Mouse (Mus musculus) lung, embryonic 16.5 days (tissue): ENCODE results near the gene Wdr20. TPM values are rescaled to one million over a fixed set of nuclear protein-coding genes. Genes with fewer than 3 reads are reported as not detected.
"Not testable (repeated sequence)": the region's sequence is repeated elsewhere in the genome, so short reads cannot be mapped to it uniquely, and the experiment has no call there.

ENCODE experiments used
- ATAC-seq: fragments of 200-750 bp; cut with Nextera tagmentation; 2 replicates; pipeline ENCODE4 v1.8.0; 2017; ENCODE audit warnings: low read depth, mild to moderate bottlenecking, moderate library complexity
- H3K27ac ChIP-seq: fragments of 300-500 bp; sonication (generic); 2 replicates; pipeline ENCODE4 v1.5.1; 2014; ENCODE audit warnings: mild to moderate bottlenecking, control low read depth, low read length
- H3K27me3 ChIP-seq: fragments of 300-500 bp; sonication (generic); 2 replicates; pipeline ENCODE4 v1.6.1; 2014; ENCODE audit warnings: low read depth, low read length, mixed read lengths; ENCODE audit not compliant: control insufficient read depth, insufficient read depth
- H3K36me3 ChIP-seq: fragments of 300-500 bp; sonication (generic); 2 replicates; pipeline ENCODE4 v1.6.1; 2014; ENCODE audit warnings: low read length; ENCODE audit not compliant: control insufficient read depth, insufficient read depth
- H3K4me1 ChIP-seq: fragments of 300-500 bp; sonication (generic); replicated peaks from 2 replicates; pipeline ENCODE4 v1.6.1; 2014; ENCODE audit warnings: low read length, mixed read lengths; ENCODE audit not compliant: control insufficient read depth, insufficient read depth
- H3K4me2 ChIP-seq: fragments of 300-500 bp; sonication (generic); 2 replicates; pipeline ENCODE4 v1.6.1; 2014; ENCODE audit warnings: low read depth, low read length, control low read depth
- H3K4me3 ChIP-seq: fragments of 300-500 bp; sonication (generic); 2 replicates; pipeline ENCODE4 v1.5.1; 2014; ENCODE audit warnings: mild to moderate bottlenecking, low read length, control low read depth
- H3K9ac ChIP-seq: fragments of 300-500 bp; sonication (generic); 2 replicates; pipeline ENCODE4 v1.6.1; 2014; ENCODE audit warnings: low read length, control low read depth
- H3K9me3 ChIP-seq: fragments of 300-500 bp; sonication (generic); 2 replicates; pipeline ENCODE4 v1.6.1; 2016; ENCODE audit warnings: low read length; ENCODE audit not compliant: control insufficient read depth
- WGBS: fragments of 180-500 bp; shearing (Covaris S2); extraction: QIAGEN DNeasy Blood & Tissue Kit; methylation state at CpG from one replicate; pipeline ENCODE4 v1.1.7; 2014; 5-methylcytosine and 5-hydroxymethylcytosine counted together
- polyA plus RNA-seq: library from polyadenylated mRNA; unstranded; fragments of >200 nt; fragmentation: Nextera tagmentation; extraction: Ambion mirVana; gene quantifications from 2 replicates; pipeline ENCODE4 v1.2.1, GENCODE M21; 2015

The Wdr20 gene
- polyA plus RNA-seq, 1 experiment from 2014 or later, result 25.3 TPM

- no peak for ATAC-seq
- Histone ChIP-seq H3K9me3 (no peaks in the 10 kb centered on the region), H3K27me3 (no peaks in the 10 kb centered on the region), H3K4me1 (peaks cover 12% of the 10 kb centered on the region), H3K36me3 (peaks cover 8% of the 10 kb centered on the region), H3K4me3 (no peak overlapping the region), H3K27ac (no peak overlapping the region), H3K9ac (no peak overlapping the region), H3K4me2 (no peak overlapping the region)
- WGBS, result 93% methylated on average over 1 of the region's 1 CpGs
Measured at GRCm38 (mm10) chr12:110698080-110698479, 39.7 kb upstream of the Wdr20 start.

GRCm38 (mm10) chr12:110698523-110699170 is 39.1 kb upstream of the Wdr20 start:
- no peak overlapping the region for H3K4me3 ChIP-seq
- no peak for ATAC-seq
- H3K9ac ChIP-seq, result peak overlapping the region; percentile 38; the same call in 1 of the 2 replicates
- no peaks in the 10 kb centered on the region for H3K27me3 ChIP-seq
- peaks cover 12% of the 10 kb centered on the region for H3K4me1 ChIP-seq
- peaks cover 6% of the 10 kb centered on the region for H3K36me3 ChIP-seq
- no peak overlapping the region for H3K27ac ChIP-seq
- H3K4me2 ChIP-seq, result no peak overlapping the region
- no peaks in the 10 kb centered on the region for H3K9me3 ChIP-seq
- WGBS, result 38% methylated on average over 15 of the region's 15 CpGs

- H3K27ac ChIP-seq, result no peak overlapping the region
- H3K27me3 ChIP-seq, result no peaks in the 10 kb centered on the region
- H3K4me3 ChIP-seq, result no peak overlapping the region
- WGBS, result 50% methylated on average over 2 of the region's 2 CpGs
- no peak for ATAC-seq
- peaks cover 12% of the 10 kb centered on the region for H3K4me1 ChIP-seq
- peaks cover 6% of the 10 kb centered on the region for H3K36me3 ChIP-seq
- H3K9ac ChIP-seq, result no peak overlapping the region
- no peak overlapping the region for H3K4me2 ChIP-seq
- no peaks in the 10 kb centered on the region for H3K9me3 ChIP-seq
Measured at GRCm38 (mm10) chr12:110699171-110699547, 38.6 kb upstream of the Wdr20 start.

DNA sequence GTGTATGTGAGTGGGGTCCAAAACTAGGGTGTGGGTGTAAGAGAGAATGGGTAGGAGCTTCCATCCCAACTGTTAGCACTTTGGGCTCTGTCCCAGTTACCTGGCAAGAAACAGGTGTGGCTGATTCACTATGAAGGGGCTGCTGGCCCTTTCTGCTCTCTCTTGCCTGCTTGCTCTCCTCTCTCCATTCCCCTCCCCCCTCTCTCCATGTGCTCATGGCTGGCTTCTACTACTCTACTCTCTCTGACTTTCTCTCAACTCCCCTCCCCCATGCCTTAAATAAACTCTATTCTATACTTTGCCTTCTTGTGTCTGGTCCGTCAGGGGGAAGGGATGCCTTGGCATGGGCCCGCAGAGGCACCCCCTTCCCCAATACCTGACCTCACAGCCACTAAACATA is 37.0 kb upstream of the Wdr20 start:
- WGBS, result 38% methylated on average over 2 of the region's 2 CpGs
- H3K9me3 ChIP-seq, result no peaks in the 10 kb centered on the region
- no peak overlapping the region for H3K4me3 ChIP-seq
- no peak for ATAC-seq
- H3K4me2 ChIP-seq, result no peak overlapping the region
- no peak overlapping the region for H3K27ac ChIP-seq
- no peaks in the 10 kb centered on the region for H3K27me3 ChIP-seq
- H3K4me1 ChIP-seq, result peaks cover 4% of the 10 kb centered on the region
- no peaks in the 10 kb centered on the region for H3K36me3 ChIP-seq
- H3K9ac ChIP-seq, result peak overlapping the region; percentile 2; the same call in 1 of the 2 replicates

DNA sequence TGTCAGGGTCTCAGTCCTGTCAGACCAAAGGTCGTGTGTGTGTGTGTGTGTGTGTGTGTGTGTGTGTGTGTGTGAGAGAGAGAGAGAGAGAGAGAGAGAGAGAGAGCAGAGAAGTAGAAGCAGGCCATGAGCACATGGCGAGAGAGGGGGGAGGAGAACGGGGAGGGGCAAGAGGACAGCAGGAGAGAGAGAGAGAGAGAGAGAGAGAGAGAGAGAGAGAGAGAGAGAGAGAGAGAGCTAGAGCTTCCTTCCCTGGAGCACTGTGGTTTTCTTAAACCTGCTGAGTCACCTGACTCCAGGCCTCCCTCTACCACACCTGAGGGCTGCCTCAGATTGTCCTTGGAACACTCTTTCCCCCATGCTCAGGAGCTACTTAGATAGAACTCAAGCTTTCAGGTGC is 36.4 kb upstream of the Wdr20 start:
- H3K27ac ChIP-seq, H3K9me3 ChIP-seq, ATAC-seq, H3K4me1 ChIP-seq, H3K36me3 ChIP-seq, H3K27me3 ChIP-seq, H3K4me3 ChIP-seq, H3K4me2 ChIP-seq, H3K9ac ChIP-seq: not testable (repeated sequence)
- 25% methylated on average over 3 of the region's 3 CpGs for WGBS

- Histone ChIP-seq H3K4me2 (no peak within 1 kb of the TSS), H3K4me1 (no peaks in the 10 kb centered on the region; the same call in 1 of the 2 replicates), H3K9me3 (no peaks in the 10 kb centered on the region), H3K27me3 (no peaks in the 10 kb centered on the region), H3K9ac (peak within 1 kb of the TSS; percentile 5), H3K27ac (no peak within 1 kb of the TSS), H3K36me3 (no peaks in the 10 kb centered on the region), H3K4me3 (no peak within 1 kb of the TSS)
- 50% methylated on average over 4 of the region's 4 CpGs for WGBS
- no peak for ATAC-seq
Measured at GRCm38 (mm10) chr12:110702556-110702955, 35.2 kb upstream of the Wdr20 start, which contains the start of gene Hsp90aa1. Gene Hsp90aa1, minus strand, starts transcription at chr12:110702728.

GRCm38 (mm10) chr12:110703008-110703471 is 34.7 kb upstream of the Wdr20 start:
- peak; percentile 73 for ATAC-seq
- Histone ChIP-seq H3K36me3 (no peaks in the 10 kb centered on the region), H3K27ac (no peak overlapping the region), H3K27me3 (no peaks in the 10 kb centered on the region), H3K4me1 (no peaks in the 10 kb centered on the region; the same call in 1 of the 2 replicates), H3K4me3 (no peak overlapping the region), H3K9ac (peak overlapping the region; percentile 5), H3K4me2 (no peak overlapping the region), H3K9me3 (no peaks in the 10 kb centered on the region)
- WGBS, result 14% methylated on average over 8 of the region's 8 CpGs

GRCm38 (mm10) chr12:110703682-110704081 is 34.1 kb upstream of the Wdr20 start:
- no peaks in the 10 kb centered on the region for H3K27me3 ChIP-seq
- no peak overlapping the region for H3K4me2 ChIP-seq
- H3K9me3 ChIP-seq, result no peaks in the 10 kb centered on the region
- H3K9ac ChIP-seq, result no peak overlapping the region
- WGBS, result 63% methylated on average over 7 of the region's 7 CpGs
- H3K36me3 ChIP-seq, result no peaks in the 10 kb centered on the region
- H3K27ac ChIP-seq, result no peak overlapping the region
- no peaks in the 10 kb centered on the region; the same call in 1 of the 2 replicates for H3K4me1 ChIP-seq
- no peak for ATAC-seq
- H3K4me3 ChIP-seq, result no peak overlapping the region

- not testable (repeated sequence) for H3K4me1 ChIP-seq, H3K9ac ChIP-seq, H3K4me2 ChIP-seq, H3K27me3 ChIP-seq, H3K4me3 ChIP-seq, H3K9me3 ChIP-seq, H3K27ac ChIP-seq, H3K36me3 ChIP-seq, ATAC-seq
- WGBS, result 82% methylated on average over 4 of the region's 4 CpGs
Measured at GRCm38 (mm10) chr12:110705419-110705818, 32.3 kb upstream of the Wdr20 start.
